Mouse (Mus musculus) kidney, postnatal 0 days (tissue): ENCODE measurements at regions not wholly inside any gene's neighbourhood (a gene's known extent, or its start where the extent isn't known, plus 50 kb on each side); places are given as distances from the start of the nearest gene placed in this dataset.

Source experiments
- ATAC-seq: fragments of 200-750 bp; cut with Nextera tagmentation; replicated peaks from 2 replicates; pipeline ENCODE4 v1.8.0; 2017; ENCODE audit warnings: low read depth, moderate number of reproducible peaks, moderate TSS enrichment, moderate library complexity; ENCODE audit not compliant: low FRiP score
- DNase-seq: peaks from one replicate; pipeline ENCODE4 v3.0.0-alpha.2; 2016; ENCODE audit warnings: low spot score
- H3K27ac ChIP-seq: fragments of 300-500 bp; sonication (generic); 2 replicates; pipeline ENCODE4 v1.5.1; 2014; ENCODE audit warnings: mild to moderate bottlenecking
- H3K27me3 ChIP-seq: fragments of 300-500 bp; sonication (generic); 2 replicates; pipeline ENCODE4 v1.6.1; 2014; ENCODE audit warnings: low read length, mixed read lengths; ENCODE audit not compliant: insufficient read depth
- H3K36me3 ChIP-seq: fragments of 300-500 bp; sonication (generic); 2 replicates; pipeline ENCODE4 v1.6.1; 2014; ENCODE audit warnings: low read length, mixed read lengths; ENCODE audit not compliant: insufficient read depth
- H3K4me1 ChIP-seq: fragments of 300-500 bp; sonication (generic); replicated peaks from 2 replicates; pipeline ENCODE4 v1.6.1; 2014; ENCODE audit warnings: antibody characterized with exemption, low read length, mixed read lengths; ENCODE audit not compliant: insufficient read depth
- H3K4me2 ChIP-seq: fragments of 300-500 bp; sonication (generic); 2 replicates; pipeline ENCODE4 v1.6.1; 2014; ENCODE audit warnings: mild to moderate bottlenecking, low read length, moderate library complexity, mixed read lengths
- H3K4me3 ChIP-seq: fragments of 300-500 bp; sonication (generic); replicated peaks from 2 replicates; pipeline ENCODE4 v1.5.1; 2014; ENCODE audit warnings: low read depth, low read length
- H3K9ac ChIP-seq: fragments of 300-500 bp; sonication (generic); 2 replicates; pipeline ENCODE4 v1.6.1; 2014; ENCODE audit warnings: low read depth, low read length
- H3K9me3 ChIP-seq: fragments of 300-500 bp; sonication (generic); replicated peaks from 2 replicates; pipeline ENCODE4 v1.6.1; 2016; ENCODE audit warnings: low read length, inconsistent platforms, mixed read lengths
- CTCF ChIP-seq: IDR thresholded peaks from 2 replicates; pipeline ENCODE4 v1.5.1; 2016; ENCODE audit warnings: antibody characterized with exemption, low read depth, mild to moderate bottlenecking, moderate library complexity
- whole genome bisulfite sequencing: fragments of 180-500 bp; shearing (Covaris S2); extraction: QIAGEN DNeasy Blood & Tissue Kit; methylation state at CpG from one replicate; pipeline ENCODE4 v1.1.7; 2014; 5-methylcytosine and 5-hydroxymethylcytosine counted together

GRCm38 (mm10) chr12:112430104-112430846, 59.0 kb upstream of the A530016L24Rik start:
- H3K9ac ChIP-seq: no peak overlapping the region
- WGBS: 34% methylated on average over 22 of the region's 22 CpGs
- ATAC-seq (no peak), DNase-seq (no peak)
- no peak for TF ChIP-seq CTCF
- H3K27ac ChIP-seq: no peak overlapping the region
- peaks cover 5% of the 10 kb centered on the region; the same call in 1 of the 2 replicates for H3K4me1 ChIP-seq
- H3K4me2 ChIP-seq: no peak overlapping the region
- H3K36me3 ChIP-seq: no peaks in the 10 kb centered on the region
- H3K4me3 ChIP-seq: no peak overlapping the region
- no peaks in the 10 kb centered on the region for H3K27me3 ChIP-seq
- no peaks in the 10 kb centered on the region for H3K9me3 ChIP-seq

DNA sequence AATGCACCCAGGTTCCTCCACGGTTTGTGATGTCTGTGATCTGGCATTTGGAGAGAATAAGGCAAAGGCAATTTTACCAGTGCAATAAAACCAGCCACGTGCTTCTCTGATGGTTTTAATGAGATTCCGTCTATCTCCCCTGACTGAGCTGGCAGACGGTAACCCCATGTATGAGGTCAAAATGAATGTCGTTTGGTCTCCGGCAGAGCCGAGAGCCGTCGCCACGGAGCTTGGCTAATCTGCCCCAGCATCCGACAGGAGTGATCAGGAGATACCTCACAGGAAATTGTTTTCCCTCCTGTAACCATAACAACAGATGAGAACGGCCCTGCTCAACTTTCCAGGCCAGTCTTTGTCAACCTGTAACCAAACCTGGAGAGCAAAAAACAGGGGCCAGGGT, 55.9 kb upstream of the A530016L24Rik start:
- no peak for DNase-seq
- TF ChIP-seq CTCF: no peak
- Histone ChIP-seq H3K27me3 (no peaks in the 10 kb centered on the region), H3K9me3 (no peaks in the 10 kb centered on the region), H3K4me1 (peaks cover 5% of the 10 kb centered on the region; the same call in 1 of the 2 replicates), H3K4me3 (no peak overlapping the region), H3K4me2 (no peak overlapping the region), H3K9ac (no peak overlapping the region), H3K36me3 (no peaks in the 10 kb centered on the region), H3K27ac (no peak overlapping the region)
- ATAC-seq: no peak
- 17% methylated on average over 12 of the region's 12 CpGs for WGBS

DNA sequence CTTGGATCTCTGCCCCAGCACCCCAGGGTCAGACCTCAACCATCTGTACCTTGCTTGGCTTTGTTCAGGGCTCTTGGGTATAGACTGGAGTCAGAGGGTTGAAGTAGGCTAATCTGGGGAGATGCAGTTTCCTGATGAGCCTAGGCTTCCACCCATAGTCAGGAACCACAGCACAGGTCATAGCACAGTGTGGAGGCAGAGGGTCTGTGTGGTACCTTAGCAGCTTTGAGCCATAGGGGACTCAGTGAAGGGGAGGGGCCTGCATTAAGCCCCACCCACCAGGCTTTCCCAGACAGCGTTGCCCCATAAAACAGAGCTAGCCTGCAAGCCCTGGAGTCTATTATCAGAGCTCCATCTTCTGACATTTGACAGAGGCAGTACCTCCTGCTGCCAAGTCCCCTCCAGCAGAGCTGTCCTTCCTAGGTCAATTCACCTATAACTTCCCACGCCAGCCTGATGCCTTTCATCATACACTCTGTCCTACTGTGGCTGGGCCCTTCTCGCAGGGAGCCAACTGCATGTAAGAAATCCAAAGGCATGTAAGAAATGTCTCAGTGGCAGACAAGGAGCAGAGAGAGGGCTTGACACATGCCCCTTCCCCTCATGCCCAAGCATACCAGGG, 54.5 kb upstream of the A530016L24Rik start:
- H3K4me2 ChIP-seq: no peak overlapping the region
- WGBS: 46% methylated on average over 3 of the region's 3 CpGs
- no peak overlapping the region for H3K27ac ChIP-seq

GRCm38 (mm10) chr12:112435295-112436110, 53.7 kb upstream of the A530016L24Rik start:
- Histone ChIP-seq H3K4me3 (no peak overlapping the region), H3K9ac (no peak overlapping the region), H3K27me3 (no peaks in the 10 kb centered on the region), H3K9me3 (no peaks in the 10 kb centered on the region), H3K4me2 (no peak overlapping the region), H3K36me3 (no peaks in the 10 kb centered on the region), H3K4me1 (no peaks in the 10 kb centered on the region), H3K27ac (no peak overlapping the region)
- TF ChIP-seq CTCF: no peak
- no peak for DNase-seq
- WGBS: 57% methylated on average over 21 of the region's 21 CpGs
- ATAC-seq: no peak

More for the DNA sequence above, 54.5 kb upstream of the A530016L24Rik start:
- no peak for TF ChIP-seq CTCF
- Histone ChIP-seq H3K4me1 (peaks cover 5% of the 10 kb centered on the region; the same call in 1 of the 2 replicates), H3K36me3 (no peaks in the 10 kb centered on the region), H3K9ac (no peak overlapping the region), H3K27me3 (no peaks in the 10 kb centered on the region), H3K9me3 (no peaks in the 10 kb centered on the region), H3K4me3 (no peak overlapping the region)
- DNase-seq: no peak
- ATAC-seq: no peak

GRCm38 (mm10) chr12:112437046-112437445, 52.2 kb upstream of the A530016L24Rik start:
- no peaks in the 10 kb centered on the region for H3K36me3 ChIP-seq
- no peaks in the 10 kb centered on the region for H3K9me3 ChIP-seq
- no peak overlapping the region for H3K4me2 ChIP-seq
- no peak overlapping the region for H3K27ac ChIP-seq
- DNase-seq: no peak
- no peak overlapping the region for H3K4me3 ChIP-seq
- no peak overlapping the region for H3K9ac ChIP-seq
- no peak for TF ChIP-seq CTCF
- WGBS: 77% methylated on average over 3 of the region's 3 CpGs
- no peaks in the 10 kb centered on the region for H3K27me3 ChIP-seq
- no peak for ATAC-seq
- H3K4me1 ChIP-seq: no peaks in the 10 kb centered on the region

GRCm38 (mm10) chr12:112438206-112438605, 51.0 kb upstream of the A530016L24Rik start:
- 77% methylated on average over 8 of the region's 8 CpGs for WGBS
- no peak for DNase-seq

More at GRCm38 (mm10) chr12:112438206-112438605, 51.0 kb upstream of the A530016L24Rik start:
- Histone ChIP-seq H3K27me3 (no peaks in the 10 kb centered on the region), H3K27ac (no peak overlapping the region), H3K36me3 (no peaks in the 10 kb centered on the region), H3K9ac (no peak overlapping the region), H3K4me3 (no peak overlapping the region), H3K4me1 (no peaks in the 10 kb centered on the region), H3K4me2 (no peak overlapping the region), H3K9me3 (no peaks in the 10 kb centered on the region)
- TF ChIP-seq CTCF: no peak
- no peak for ATAC-seq
